Mouse (Mus musculus) liver, embryonic 14.5 days (tissue): ENCODE data around the gene Wdr75.

Experiments
- CTCF ChIP-seq: IDR thresholded peaks from 2 replicates; pipeline ENCODE4 v1.5.1; 2016; ENCODE audit warnings: antibody characterized with exemption, low read depth, control low read depth
- EP300 ChIP-seq: IDR thresholded peaks from 2 replicates; pipeline ENCODE4 v1.6.1; 2016; ENCODE audit warnings: antibody characterized with exemption, low read depth

- TF ChIP-seq CTCF = peak; percentile 83
- TF ChIP-seq EP300 = no peak
These were observed 21.9 kb downstream of the Wdr75 start for GRCm38 (mm10) chr1:45816889-45817288.
